Mouse (Mus musculus) stomach, adult 2 months (tissue): ENCODE measurements around the gene Olfr284. TPM values are rescaled to one million over a fixed set of nuclear protein-coding genes. Genes with fewer than 3 reads are reported as not detected.

Experiments
- polyA plus RNA-seq: library from polyadenylated mRNA; depleted of rRNA; stranded (reverse); fragments of >200 nt; gene quantifications from 2 replicates; pipeline ENCODE4 v1.2.3, GENCODE M21; 2012; rRNA removed

Olfr284 gene
- not detected in 2 replicates for polyA plus RNA-seq

DNA sequence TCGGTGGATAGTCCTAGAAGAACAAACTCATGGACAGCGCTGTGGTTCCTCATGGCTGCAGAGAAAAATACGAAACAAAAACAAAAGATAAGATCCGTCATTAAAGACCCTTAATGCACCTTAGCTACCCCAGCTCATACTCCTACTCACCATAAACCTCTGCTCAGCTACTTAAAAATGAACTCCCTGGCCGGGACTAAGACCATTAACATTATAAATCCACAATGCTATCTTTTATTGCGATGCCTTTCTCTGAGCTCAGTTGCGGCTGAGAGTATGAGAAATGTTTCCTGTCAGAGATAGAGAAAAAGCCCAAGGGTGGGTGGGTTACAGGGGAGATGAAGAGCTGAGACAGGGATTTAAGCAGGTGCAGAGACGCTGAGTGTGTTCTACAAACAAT is at the start of gene Olfr284:
Olfr284 (minus strand) TSS at position 101 of the 400 bp plus-strand sequence.

GRCm38 (mm10) chr15:98380846-98381245 is 40.1 kb upstream of the Olfr284 start, which contains the start of gene Olfr283:
TSS of gene Olfr283 (minus strand) at chr15:98380946.

DNA sequence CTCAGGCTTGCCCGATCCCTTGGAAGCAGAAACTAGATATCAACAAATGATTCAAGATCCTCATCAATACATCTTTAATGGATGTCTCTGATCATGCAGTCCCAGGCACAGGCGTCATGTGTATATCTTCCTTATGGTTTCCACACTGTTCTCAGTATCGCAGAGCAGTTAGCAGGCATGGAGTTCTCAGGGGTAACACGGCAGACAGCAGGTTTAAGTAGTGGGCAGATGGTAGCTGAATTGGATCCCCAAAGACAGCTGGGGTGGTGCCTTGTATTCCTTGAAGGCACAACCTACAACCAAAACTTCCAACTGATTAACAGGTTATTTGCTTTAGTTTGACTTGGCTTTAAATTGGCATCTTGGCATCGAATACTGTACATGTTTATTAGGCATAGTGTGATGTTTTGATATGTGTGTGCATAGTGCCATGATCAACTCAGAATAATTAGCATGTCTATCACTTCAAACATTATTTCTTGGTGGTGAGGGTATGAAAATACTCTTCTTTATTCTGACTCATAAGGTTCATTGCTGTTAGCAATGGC is 23.5 kb downstream of the Olfr284 start, which contains the start of gene Olfr285:
Olfr285 (minus strand) TSS at position 177 of the 548 bp plus-strand sequence.

DNA sequence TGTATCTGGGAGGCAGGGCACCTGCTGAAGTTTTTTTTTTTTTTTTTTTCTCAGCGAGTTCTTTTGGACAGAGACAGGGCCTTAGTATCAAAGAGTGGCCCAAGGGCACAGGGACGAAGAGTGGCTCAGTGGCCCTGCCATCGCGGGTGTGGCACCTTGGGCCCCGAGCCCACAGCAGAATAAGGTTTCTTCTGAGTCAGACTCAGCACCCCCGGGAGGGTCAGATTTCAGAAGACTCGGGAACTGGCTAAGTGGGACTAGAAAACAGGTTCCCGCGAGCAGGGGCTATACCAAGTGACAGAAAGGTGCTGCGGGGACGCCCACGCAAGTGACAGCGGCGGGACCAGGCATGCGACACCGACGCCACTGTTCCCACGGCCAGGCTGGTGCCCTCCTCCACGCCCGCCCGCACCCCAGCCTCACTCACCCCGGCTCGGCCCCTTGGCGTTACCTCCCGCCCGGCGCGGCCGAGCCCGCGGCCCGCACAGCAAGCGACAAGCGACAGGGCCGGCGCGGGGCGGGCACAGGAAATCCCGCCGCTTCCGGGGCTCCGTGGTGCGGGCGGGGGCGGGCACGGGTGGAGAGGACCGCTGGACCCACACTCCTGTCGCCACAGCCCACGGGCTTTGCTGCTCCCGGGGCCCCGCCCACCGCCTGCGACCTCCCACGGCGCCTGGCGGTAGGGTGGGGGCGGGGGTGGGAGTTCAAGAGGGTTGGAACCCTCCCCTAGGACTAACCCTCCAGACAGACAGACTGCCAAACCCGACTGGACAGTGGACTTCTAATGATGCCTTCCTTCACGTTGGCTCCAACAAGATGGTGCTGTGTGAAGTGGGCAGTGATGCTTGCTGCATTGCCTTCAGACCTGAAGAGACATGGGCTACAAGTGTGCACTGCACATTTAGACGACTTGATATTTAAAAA is 44.9 kb downstream of the Olfr284 start, which contains the start of gene Zfp641:
Zfp641 (minus strand) TSS at position 534 of the 924 bp plus-strand sequence.

Other genes with a start within 250 kb of the Olfr284 start
- gene Pfkm, start 248.4 kb downstream of the Olfr284 start, polyA plus RNA-seq, result 12.6 and 15.5 TPM in 2 replicates
- gene Senp1, start 247.2 kb downstream of the Olfr284 start, polyA plus RNA-seq, result 2.3 and 2.9 TPM in 2 replicates
- 10.0 and 12.6 TPM in 2 replicates for gene Asb8, start 175.4 kb downstream of the Olfr284 start, polyA plus RNA-seq
- gene Ccdc184, start 173.8 kb downstream of the Olfr284 start, polyA plus RNA-seq, result 0.13 and 0.22 TPM in 2 replicates
- not detected in 2 replicates for gene Olfr288, start 145.4 kb downstream of the Olfr284 start, polyA plus RNA-seq
- not detected in 2 replicates for gene Gm44579, start 120.0 kb downstream of the Olfr284 start, polyA plus RNA-seq
- gene Olfr287, start 119.9 kb downstream of the Olfr284 start, polyA plus RNA-seq, result 0.25 TPM in 1 of 2 replicates, not detected in the other
- gene Olfr286, start 106.5 kb downstream of the Olfr284 start, polyA plus RNA-seq, result 0.15 and 0.22 TPM in 2 replicates
- gene H1fnt, start 83.7 kb downstream of the Olfr284 start, polyA plus RNA-seq, result not detected in 2 replicates
- 0.13 and 0.29 TPM in 2 replicates for gene Zfp641, start 44.8 kb downstream of the Olfr284 start, polyA plus RNA-seq
- not detected in 2 replicates for gene Olfr285, start 23.6 kb downstream of the Olfr284 start, polyA plus RNA-seq
- not detected in 2 replicates for gene Olfr283, start 40.0 kb upstream of the Olfr284 start, polyA plus RNA-seq
- gene Olfr282, start 90.2 kb upstream of the Olfr284 start, polyA plus RNA-seq, result not detected in 2 replicates
- gene Olfr281, start 111.6 kb upstream of the Olfr284 start, polyA plus RNA-seq, result not detected in 2 replicates
- not detected in 2 replicates for gene OR5BS1P, start 128.9 kb upstream of the Olfr284 start, polyA plus RNA-seq
- gene Lalba, start 141.7 kb upstream of the Olfr284 start, polyA plus RNA-seq, result not detected in 2 replicates
- not detected in 2 replicates for gene Olfr279, start 151.4 kb upstream of the Olfr284 start, polyA plus RNA-seq
- gene Kansl2, start 193.3 kb upstream of the Olfr284 start, polyA plus RNA-seq, result 9.7 and 11.1 TPM in 2 replicates
- 0.94 and 2.3 TPM in 2 replicates for gene Ccnt1, start 229.9 kb upstream of the Olfr284 start, polyA plus RNA-seq
- gene 4930415O20Rik, start 230.0 kb upstream of the Olfr284 start, polyA plus RNA-seq, result 0.85 and 2.0 TPM in 2 replicates